Mouse (Mus musculus): ENCODE data around the gene Phex. TPM values are rescaled to one million over a fixed set of nuclear protein-coding genes. Genes with fewer than 3 reads are reported as not detected.

Phex gene
- under 1 TPM in 1 of 4 experiments, not detected in 3; 0.09 TPM for total RNA-seq (2022)

DNA sequence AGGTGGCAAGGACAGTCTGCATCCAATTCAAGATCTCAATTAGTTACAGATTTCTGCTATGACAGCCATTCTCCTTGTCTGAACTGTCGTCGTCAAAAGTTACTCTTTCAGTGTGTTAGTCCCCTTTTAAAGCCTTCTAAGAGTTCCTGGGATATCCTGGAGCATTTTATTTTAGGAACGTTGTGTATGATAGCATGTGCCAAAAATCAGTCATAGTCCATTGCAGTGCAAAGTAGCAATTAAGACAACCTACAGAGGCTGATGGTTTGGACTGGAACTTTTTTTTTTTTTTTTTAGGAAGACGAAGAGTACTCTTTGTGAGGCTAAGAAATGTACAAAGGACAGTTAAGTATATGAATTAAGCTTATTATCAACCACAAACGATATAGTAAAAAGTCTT, at the start of gene Phex:
Gene Phex (minus strand): TSS at position 101 of the 400 bp plus-strand sequence.
- no peak for DNase-seq (ENCODE audit: low spot score)

DNA sequence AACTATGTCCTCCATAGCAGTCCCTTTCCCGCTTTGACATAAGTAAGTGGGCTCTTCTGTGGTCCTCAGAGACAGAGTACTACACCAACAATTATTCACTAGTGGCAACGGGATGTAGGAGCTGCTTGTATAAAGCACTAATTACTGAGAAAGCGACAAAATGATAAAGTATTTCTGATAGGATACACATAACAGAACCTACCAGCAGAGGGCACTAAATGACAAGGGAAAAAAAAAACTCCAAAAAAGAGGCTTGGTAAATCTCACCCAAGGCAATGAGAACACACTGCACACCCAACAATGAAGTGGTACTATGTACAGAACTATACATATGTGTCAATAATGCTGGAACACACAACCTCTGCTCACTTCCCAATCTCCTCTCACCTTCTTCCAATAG, 47.6 kb upstream of the Phex start:
- DNase-seq (ENCODE audit: low spot score), result no peak

DNA sequence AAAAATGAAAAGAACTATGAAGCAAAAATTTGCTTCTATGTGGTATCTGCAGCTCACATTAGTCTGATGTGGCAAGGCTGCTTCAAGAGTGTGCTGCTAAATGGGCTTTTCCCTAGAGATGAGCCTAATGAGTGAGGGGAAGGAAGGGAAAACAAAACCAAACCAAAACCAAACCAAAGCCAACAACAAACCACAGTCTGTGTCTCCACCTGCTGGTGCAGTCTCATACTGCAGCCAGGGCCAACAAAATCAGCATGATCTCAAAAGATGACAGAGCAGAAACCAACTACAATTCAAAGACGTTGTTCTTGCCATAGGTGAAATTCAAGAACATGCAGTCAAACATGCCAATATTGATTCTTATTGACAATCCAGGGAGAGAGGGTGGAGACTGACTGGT, 39.3 kb upstream of the Phex start:
- DNase-seq (ENCODE audit: low spot score), result peak; percentile 14

DNA sequence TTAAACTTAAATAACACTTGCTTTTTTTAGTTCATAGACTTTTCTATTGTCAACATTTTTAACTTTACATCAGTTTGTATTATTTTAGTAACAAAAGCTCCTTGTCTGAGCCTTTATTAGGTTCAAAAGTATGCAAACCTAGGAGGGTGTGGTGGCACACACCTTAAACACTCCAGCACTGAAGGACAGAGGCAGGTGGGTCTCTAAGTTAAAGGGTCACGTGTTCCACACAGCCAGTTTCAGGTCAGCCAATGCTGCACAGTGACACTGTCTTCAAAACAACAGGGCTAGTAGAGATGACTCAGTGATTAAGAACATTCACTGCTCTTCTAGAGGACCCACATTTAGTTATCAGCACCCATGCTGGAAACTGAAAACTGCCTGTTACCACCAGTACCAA, 33.9 kb upstream of the Phex start:
- DNase-seq (ENCODE audit: low spot score), result no peak

DNA sequence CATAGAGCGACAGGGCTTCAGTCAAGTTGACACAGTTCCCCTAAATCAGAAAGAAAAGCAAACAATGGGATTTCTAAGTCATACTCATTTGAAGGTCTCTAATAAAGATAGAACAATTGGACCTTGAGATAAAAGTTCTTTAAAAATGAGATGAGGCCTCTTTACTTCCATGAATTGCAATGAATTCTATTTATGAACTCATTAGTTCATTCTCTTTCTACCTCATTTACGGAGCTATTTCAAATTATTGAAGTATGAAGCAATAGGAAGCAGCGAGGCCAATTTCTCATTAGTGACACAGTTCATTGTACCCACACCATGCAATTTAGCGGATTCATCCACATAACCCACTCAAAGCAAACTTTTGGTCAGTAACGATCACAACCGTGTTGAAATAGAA, 32.3 kb upstream of the Phex start:
- DNase-seq (ENCODE audit: low spot score), result no peak

DNA sequence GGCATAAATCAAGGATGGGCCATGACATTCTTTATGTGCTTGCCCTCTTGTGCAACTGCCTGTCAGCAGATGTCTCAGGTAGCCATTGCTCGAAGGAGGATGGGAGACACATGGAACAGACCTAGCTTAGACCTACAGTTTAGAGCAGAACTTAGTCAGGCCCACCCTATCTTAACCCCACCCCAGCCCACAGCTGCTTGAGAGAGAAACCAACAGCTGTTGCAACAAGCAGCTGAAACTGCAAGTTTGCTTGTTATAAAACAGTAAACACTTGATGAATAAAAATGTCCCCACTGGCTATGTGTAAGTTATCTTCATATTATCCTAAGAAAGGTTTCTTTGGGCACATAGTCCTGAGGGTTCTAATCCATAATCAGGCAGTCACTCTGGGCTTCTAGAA, 19.7 kb upstream of the Phex start:
- DNase-seq (ENCODE audit: low spot score), result no peak

DNA sequence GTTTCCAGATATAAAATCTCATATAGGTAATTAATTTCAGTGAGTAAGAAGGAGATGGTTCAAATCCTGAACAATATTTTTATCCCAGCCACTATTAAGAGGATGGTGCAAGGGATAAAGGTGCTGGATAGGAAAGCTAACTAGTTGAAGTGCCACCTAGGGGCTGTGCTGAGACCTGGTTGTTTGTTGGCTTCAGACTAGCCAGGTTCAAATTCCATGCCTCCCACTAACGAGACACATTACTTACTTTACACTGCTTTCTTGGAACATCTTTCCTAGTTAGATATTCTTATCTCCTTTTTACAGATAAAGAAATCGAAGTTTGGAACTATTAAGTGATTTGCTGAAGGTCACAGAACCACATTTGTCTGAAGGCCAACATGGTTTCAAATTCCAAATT, 4.3 kb upstream of the Phex start:
- no peak for DNase-seq (ENCODE audit: low spot score)

DNA sequence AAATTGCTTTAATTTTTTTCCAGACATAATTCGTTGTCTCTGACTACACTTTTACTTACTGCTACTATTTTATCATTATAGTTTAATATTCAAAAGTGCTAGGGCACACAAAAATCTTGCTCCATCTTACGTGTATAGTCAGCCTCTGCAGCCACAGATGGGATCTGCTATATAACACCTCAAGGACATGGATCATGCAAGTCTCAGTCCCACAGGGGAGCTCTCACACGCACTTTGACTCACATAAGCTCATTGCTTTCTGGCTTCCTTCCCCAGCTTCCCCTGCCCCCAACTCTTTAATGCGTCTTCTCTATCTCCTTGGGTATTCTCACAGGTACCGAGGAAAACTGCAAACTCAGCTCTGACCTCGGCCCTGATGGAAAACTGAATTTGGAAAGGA, 10.2 kb downstream of the Phex start:
- DNase-seq (ENCODE audit: low spot score), result no peak

DNA sequence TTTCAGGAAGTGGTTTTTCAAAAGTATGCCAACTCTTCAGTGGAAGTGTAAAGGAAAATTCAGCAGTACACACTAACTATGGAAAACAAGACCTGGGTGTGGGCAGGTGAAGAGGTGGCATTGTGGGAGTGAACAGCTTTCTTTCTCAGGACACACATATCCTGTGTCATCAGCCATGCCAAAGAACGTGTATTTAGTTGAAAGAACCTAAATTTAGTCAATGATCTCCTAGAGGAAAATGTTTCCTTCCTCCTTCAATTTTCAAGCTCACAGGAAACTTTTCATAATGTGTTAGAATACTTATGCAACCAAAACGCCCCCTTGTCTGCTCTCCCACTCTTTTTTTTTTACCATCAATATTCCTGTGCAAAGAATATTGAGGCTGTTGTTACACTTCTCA, 23.9 kb downstream of the Phex start:
- DNase-seq (ENCODE audit: low spot score), result no peak

DNA sequence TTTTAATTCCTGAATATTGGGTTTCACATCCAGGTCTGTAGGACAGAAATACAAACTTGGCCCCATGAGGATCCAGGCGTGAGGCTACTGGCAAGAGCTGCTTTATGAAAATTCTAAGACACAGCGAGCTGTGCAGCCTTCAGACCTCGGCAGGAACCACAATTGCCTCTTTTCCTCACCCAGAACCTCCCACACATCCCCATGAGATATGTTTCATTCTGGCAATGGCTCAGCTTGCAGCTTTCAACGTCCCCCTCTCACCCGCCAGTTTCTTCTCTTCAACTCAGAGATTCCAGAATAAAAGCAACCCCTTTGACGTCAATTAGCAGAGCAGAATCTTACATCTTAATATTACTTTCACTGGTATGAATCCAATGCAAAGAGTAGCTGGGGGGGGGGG, 25.0 kb downstream of the Phex start:
- no peak for DNase-seq (ENCODE audit: low spot score)

DNA sequence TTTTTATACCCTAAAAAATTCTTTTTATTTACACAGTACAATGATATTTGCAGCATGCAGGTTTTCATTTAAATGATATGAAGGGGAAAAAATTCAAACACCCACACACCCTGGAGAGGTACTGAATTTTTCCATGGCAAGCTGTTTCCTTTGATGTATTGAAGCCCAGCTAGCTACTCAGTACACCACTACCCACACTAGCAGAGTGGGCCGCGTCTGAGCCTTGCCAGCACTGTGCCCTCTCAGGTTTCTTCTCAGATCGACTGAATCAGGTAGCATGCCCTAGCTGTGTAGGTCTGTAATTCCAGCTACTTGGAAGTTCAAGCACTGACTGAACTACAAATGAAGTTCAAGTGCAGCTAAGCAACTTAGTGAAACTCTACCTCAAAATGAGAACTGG, 26.7 kb downstream of the Phex start:
- DNase-seq (ENCODE audit: low spot score), result no peak

DNA sequence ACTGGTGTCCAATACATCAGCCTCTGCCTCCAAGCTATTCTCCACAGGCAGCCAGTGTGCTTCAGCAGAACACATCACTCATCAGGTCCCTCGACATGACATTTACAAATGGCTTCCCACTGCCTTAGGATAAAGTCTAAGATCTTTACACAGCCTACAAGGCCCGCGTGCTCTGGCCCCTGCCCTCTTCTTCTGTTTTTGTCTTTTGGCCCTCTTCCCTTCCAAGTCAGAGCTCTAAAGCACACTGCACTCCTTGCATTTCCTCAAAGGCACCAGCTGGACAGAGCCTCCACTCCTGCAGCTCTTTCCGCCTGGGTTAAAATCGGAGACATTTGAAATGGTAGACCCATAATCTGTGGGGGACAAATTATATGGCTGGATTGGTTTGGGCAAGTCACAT, 28.1 kb downstream of the Phex start:
- no peak for DNase-seq (ENCODE audit: low spot score)

DNA sequence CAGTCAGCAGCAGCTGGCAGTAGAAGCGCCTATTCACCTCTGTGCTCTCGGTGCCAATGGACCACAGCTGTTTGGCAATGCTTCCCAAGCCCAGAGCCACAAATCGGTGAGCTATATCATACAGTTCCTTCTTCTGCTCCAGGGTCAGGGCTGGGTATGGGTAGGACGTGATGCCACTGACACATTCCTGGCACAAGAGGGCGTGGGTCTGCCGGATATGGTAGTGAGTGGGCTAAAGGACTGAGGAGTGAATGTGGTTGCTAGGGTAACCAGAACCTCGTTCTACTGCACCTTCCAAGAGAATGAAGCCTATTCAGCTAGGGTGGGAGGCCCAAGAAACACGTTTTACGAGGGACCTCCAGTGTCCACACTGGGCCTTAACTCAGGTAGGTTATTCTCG, 36.3 kb downstream of the Phex start:
- no peak for DNase-seq (ENCODE audit: low spot score)

DNA sequence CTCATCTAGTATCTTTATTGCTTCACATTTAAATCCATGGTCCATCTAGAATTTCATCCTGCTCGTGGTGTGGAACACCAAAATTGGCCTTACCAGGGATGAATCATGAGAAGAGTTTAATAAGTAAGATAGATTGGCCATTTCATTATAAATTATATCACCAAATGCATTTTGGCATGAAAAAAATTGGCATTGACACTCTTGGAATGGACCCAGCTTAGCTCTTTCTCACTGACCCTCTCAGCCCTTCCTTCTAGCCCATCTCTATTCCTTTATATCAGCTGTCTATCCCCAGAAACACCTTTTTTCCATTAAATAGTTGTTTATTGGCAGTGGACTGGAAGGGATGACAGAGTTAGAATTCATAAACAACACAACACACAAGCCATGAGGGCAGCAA, 37.7 kb downstream of the Phex start:
- DNase-seq (ENCODE audit: low spot score), result no peak

DNA sequence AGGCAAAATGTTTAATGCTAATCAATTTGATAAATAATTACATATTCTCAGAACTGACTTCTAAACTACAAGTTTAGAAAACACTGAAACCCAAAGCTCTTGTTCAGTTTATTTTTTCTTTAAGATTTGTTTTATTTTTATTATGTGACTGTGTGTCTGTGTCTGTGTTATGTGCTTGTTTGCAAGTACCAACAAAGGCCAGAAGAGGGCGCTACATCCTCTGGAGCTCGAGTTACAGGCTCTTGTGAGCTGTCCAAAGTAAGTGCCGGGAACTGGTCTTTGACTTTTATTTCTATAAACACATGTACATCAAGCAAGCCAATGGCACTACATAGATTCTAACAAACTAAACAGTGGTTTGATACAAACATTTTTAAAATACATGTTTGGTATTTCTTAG, 41.2 kb downstream of the Phex start:
- DNase-seq (ENCODE audit: low spot score), result no peak

DNA sequence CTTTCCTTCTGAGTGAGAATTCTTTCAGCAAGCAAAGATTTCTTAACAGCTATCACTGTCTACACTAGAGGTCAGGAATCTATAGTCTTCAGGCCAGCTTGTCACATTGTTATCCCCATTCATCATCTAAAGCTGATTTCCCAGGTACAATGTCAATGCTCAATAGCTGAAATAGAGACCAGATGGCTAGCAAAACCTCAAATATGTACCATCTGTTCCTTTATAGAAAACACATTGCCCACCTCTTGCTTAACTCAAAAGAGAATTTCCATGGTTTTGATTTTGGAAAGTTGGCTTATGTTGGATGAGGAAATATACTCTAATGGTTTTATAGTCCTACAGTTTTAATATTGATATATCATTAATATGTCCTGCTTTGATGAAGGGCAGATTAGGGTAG, 45.9 kb downstream of the Phex start:
- DNase-seq (ENCODE audit: low spot score), result no peak

DNA sequence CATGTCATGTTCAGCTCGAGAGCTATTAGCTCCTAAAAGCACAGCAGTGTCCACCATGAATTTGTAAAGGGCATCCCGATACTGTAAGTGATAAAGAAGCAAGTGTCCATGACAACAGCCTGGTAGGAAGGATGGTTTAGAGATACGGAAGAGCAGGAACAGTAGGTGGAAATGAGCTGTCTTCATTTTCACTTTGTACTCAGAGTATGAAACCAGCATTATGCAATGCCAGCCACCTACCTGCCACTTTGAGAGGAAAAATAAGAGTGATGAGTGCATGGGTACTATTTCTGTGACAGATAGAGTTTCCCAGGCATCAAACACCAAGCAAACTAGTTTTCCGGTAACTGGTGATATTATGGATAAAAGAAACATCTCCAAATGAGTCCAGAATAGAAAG, 59.6 kb downstream of the Phex start:
- DNase-seq (ENCODE audit: low spot score), result no peak

DNA sequence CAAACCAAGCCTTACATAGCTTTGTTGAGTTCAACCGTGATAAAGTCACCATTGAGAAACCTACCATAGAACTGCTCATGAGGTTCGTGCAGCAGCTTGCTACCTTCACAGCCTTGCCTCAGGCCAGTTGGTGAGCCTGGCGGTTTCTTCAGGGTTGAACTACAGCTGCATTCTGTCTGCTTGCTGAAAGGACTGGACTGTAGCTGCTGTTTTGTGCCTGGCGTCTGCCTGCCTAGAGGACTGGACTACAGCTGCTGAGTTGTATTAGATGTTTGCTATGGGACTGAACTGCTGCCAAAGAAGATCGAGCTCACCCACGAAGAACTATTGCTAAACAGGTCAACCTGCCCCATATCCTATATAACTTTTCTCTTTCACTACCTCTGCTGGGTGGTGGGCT, 68.9 kb downstream of the Phex start:
- no peak for DNase-seq (ENCODE audit: low spot score)

DNA sequence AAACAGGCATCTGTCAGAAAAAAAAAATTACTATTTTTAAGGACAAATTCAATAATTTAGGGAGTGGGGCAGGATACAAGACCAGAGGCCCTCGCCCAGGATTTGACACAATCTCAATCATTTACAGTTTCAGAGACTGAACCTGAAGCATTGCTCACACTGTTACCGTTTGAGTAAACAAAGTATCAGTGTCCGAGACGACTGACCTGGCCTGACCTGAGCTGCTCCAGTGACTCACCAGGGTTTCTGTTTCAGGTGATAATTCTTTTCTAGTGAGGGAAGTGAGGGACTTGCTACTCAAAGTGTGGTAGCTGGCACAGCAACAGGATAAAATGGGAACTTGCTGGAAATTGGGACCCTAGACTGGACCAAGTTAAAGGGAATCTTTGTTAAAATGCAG, 80.4 kb downstream of the Phex start:
- no peak for DNase-seq (ENCODE audit: low spot score)

DNA sequence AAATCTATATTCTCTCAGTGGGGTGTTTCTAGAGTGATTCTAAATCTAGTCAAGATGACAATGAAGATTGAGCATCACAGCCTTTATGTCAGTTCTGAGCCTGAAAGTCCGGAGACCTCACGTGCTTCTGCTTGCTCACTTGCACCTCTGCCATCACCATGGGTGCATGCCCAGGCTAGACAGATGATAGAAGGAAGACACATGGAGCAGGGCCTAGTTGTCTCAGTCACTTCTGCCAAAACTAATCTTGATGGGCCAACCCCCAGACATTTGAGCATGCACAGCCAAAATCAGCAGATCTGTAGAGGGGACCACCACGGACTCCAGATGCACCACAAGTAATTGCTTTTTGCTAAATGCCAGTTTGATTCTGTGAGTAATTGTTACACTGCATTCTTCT, 85.3 kb downstream of the Phex start:
- DNase-seq (ENCODE audit: low spot score), result no peak

DNA sequence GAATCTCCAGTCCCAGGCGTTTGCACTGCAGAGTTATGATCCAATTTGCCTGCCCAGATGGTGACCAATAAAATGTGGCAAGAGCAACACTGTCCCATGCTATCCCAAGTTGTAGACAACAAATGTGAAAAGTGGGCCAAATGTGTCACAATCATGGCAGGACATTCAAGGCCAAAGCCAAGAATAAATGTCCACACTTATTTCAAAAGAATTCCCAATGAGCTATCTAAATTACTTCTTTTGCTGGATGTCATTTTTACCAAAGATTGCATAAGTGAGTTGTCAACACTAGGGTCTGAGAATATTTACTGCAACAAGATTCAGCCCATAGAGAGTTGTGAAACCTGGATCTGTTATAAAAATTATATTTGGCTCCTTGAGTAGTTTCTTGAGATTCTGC, 86.7 kb downstream of the Phex start:
- peak; percentile 21 for DNase-seq (ENCODE audit: low spot score)

DNA sequence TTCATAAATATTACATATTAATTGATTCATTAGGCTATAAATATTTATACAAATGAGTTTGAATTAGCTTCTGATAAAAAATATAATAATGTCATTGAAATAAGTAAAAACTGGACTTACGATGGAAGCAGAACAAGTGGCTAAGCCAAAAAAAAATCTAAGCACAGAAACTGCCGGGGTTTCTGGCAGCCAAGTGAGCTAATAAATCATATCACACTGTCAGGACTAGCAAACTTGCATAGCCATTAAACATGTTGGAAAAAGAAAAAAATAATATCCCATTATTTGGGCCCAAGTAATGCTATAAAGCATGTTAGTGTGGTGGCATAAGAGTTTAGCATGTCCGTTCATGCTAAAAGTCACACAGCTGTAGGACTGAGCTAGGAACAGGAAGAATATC, 87.4 kb downstream of the Phex start:
- no peak for DNase-seq (ENCODE audit: low spot score)

DNA sequence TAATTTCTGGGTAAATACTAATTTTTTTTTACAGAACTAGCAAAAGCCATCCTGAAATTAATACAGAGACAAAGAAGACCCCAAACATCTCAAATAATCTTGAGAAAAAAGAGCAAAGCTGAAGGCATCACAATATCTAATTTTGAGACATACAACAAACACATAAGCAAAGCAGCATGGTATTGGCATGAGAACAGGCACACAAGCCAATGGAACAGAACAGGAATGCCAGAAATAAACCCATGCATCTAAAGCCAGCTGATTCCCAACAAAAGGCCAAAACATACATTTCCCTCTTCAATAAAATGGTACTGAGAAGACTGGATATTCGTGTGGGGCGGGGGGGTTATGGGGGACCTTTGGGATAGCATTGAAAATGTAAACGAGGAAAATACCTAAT, 90.7 kb downstream of the Phex start:
- no peak for DNase-seq (ENCODE audit: low spot score)

DNA sequence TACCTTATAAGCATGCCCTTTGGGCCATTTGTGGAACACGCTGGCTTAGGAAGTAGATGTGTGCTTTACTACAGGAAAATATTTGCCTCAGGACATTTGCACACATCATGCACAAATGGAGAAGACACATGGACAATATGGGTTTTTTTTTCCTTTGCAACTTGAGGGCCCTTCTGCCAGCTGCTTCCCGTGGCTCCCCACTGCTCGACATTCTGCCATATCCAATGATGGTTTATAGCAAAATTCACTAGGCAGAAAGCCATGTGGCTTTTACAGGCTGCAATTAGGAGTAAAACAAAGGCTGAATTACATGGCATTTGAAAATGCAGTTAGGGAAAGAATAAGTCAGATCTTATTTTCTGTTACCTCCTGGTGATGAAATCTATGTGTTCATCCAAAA, 104.8 kb downstream of the Phex start:
- DNase-seq (ENCODE audit: low spot score), result no peak

DNA sequence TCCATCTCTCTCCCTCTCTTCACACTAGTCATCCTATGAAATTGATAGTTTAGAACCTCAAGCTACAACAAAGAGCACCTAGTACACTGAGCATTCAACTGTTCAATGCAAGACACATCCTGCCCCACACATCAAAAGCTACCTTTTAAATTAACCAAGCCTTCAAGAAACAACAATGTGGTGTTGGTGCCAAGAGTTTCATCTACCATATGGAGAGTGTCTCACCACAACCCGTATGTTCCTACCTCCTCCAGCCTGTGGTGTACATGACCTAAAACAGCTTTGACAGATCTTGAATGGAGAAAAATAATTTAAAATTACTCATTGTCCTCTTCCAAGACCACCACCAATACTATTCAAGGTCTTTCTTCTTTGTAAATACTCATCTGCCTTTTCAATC, 106.9 kb downstream of the Phex start:
- DNase-seq (ENCODE audit: low spot score), result no peak
